Mouse (Mus musculus): ENCODE measurements around the gene Bgn. TPM values are rescaled to one million over a fixed set of nuclear protein-coding genes. Genes with fewer than 3 reads are reported as not detected.

Bgn gene
- total and polyA plus RNA-seq, 3 experiments, result not detected

DNA sequence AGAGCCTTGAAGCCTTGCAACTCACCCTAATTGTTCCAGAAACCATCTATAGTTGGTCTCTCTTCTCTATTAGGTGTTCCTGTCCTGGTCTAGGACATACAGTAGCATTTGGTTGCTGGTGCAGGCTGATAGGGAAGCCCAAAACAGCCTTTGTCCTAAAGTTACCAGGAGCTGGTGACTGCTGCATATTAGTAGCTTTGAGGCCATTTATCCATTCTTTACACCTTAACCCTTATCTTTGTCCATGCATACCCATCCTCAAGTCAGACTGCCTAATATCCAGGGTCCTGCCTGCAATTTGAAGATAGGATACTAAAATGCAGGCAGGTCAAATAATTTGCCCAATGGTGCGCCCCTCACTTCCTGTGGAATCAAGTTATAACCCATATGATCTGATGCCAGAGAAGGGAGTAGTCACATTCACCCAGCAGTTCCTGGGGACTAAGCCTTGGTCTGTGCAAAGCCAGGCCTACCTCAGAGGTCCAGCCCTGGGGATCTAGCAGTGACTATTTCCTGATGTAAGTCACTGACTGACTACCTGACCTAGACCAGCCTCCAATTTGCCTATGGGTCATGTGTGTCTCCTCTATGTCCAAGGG is 7.6 kb upstream of the Bgn start:
- Histone ChIP-seq H3K27ac (ENCODE audit: insufficient read depth, low read depth) (no peak overlapping the region), H3K36me3 (replicated peaks in 1 of 2; ENCODE audit: control insufficient read depth in 1 of 2, insufficient read depth in 1 of 2, low read length in 1 of 2) (no peaks in the 10 kb centered on the region), H3K4me1 (ENCODE audit: control insufficient read depth in 1 of 2, insufficient read depth in 2 of 2) (peaks cover 4 to 38% of the 10 kb centered on the region in 2 experiments), H3K9me3 (replicated peaks; ENCODE audit: low read length) (no peaks in the 10 kb centered on the region), H3K9ac (ENCODE audit: insufficient read depth, low read depth) (no peak overlapping the region), H3K4me2 (ENCODE audit: insufficient read depth, low read depth, poor library complexity, severe bottlenecking) (no peak overlapping the region), H3K27me3 (replicated peaks) (peaks cover 2% of the 10 kb centered on the region), H3K4me3 (replicated peaks in 1 of 3; ENCODE audit: low read depth in 2 of 3, low read length in 2 of 3, poor library complexity in 1 of 3) (no peak overlapping the region), H3K79me2 (replicated peaks; ENCODE audit: control insufficient read depth, extremely low read depth, insufficient read depth, poor library complexity, severe bottlenecking) (no peaks in the 10 kb centered on the region)
- in situ Hi-C loops (cut with MboI; ENCODE audit: low pct_ligation_motif_present, low pct_unique_long_range_greater_than_20kb, low sequenced_read_pairs), result no loop called here
- no peak for TF ChIP-seq POLR2A (IDR thresholded peaks at IDR 0.05; ENCODE audit: low read depth, low read length)
- TF ChIP-seq SMC3 (IDR thresholded peaks at IDR 0.05; ENCODE audit: low read depth, low read length), result no peak
- TF ChIP-seq JUND (conservative IDR thresholded peaks at IDR 0.05; ENCODE audit: low read depth, low read length), result no peak
- TF ChIP-seq ZKSCAN1 (IDR thresholded peaks at IDR 0.05; ENCODE audit: borderline replicate concordance, low read depth, low read length), result no peak
- no peak for TF ChIP-seq JUN (IDR thresholded peaks at IDR 0.05; ENCODE audit: insufficient read depth, low read depth, low read length)
- TF ChIP-seq NELFE (IDR thresholded peaks at IDR 0.05; ENCODE audit: low read depth, low read length), result no peak
- TF ChIP-seq E2F4 (IDR thresholded peaks at IDR 0.05; ENCODE audit: insufficient replicate concordance, low read depth, low read length), result no peak
- TF ChIP-seq EP300 (IDR thresholded peaks at IDR 0.05; ENCODE audit: low read length), result no peak
- no peak for TF ChIP-seq CHD2 (IDR thresholded peaks at IDR 0.05; ENCODE audit: low read length)
- no peak for TF ChIP-seq USF2 (conservative IDR thresholded peaks at IDR 0.05; ENCODE audit: low read depth, low read length)
- TF ChIP-seq PAX5 (IDR thresholded peaks at IDR 0.05; ENCODE audit: low read length), result no peak
- no peak for TF ChIP-seq MAZ (IDR thresholded peaks at IDR 0.05; ENCODE audit: low read depth, low read length)
- TF ChIP-seq ETS1 (conservative IDR thresholded peaks at IDR 0.05; ENCODE audit: low read depth, low read length), result no peak
- dilution Hi-C loops (cut with MboI; ENCODE audit: extremely low pct_ligation_motif_present, extremely low pct_unique_long_range_greater_than_20kb, low sequenced_read_pairs), result no loop called here
- no peak for DNase-seq (ENCODE audit: extremely low read depth)

DNA sequence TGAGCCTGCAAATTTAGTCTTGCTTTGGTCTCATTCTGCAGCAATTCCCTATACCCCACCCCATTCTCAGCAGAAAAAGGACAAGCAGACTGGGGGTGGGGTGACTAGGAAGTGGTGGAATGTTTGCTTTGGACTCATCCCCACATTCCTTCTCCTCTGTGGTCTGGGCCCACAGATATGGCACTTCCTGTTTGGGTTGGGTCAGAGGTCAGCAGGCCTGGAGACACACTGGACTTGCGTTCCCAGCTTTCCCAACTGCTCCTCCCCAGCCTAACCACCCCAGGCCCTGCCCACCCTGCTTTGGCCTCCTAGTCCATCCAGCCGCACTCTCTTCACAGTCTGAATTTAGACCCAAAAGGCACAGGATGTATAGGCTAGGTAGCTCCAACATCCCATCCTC is 6.8 kb upstream of the Bgn start:
- dilution Hi-C loops (cut with MboI; ENCODE audit: extremely low pct_ligation_motif_present, extremely low pct_unique_long_range_greater_than_20kb, low sequenced_read_pairs), result no loop called here
- no peak overlapping the region for H3K4me2 ChIP-seq (ENCODE audit: insufficient read depth, low read depth, poor library complexity, severe bottlenecking)
- peaks cover 4 to 38% of the 10 kb centered on the region in 2 experiments for H3K4me1 ChIP-seq (ENCODE audit: control insufficient read depth in 1 of 2, insufficient read depth in 2 of 2)

More for the DNA sequence above, 6.8 kb upstream of the Bgn start:
- Histone ChIP-seq H3K9me3 (replicated peaks; ENCODE audit: low read length) (no peaks in the 10 kb centered on the region), H3K79me2 (replicated peaks; ENCODE audit: control insufficient read depth, extremely low read depth, insufficient read depth, poor library complexity, severe bottlenecking) (no peaks in the 10 kb centered on the region), H3K9ac (ENCODE audit: insufficient read depth, low read depth) (no peak overlapping the region), H3K27ac (ENCODE audit: insufficient read depth, low read depth) (no peak overlapping the region), H3K4me3 (replicated peaks in 1 of 3; ENCODE audit: low read depth in 2 of 3, low read length in 2 of 3, poor library complexity in 1 of 3) (no peak overlapping the region), H3K27me3 (replicated peaks) (no peaks in the 10 kb centered on the region), H3K36me3 (replicated peaks in 1 of 2; ENCODE audit: control insufficient read depth in 1 of 2, insufficient read depth in 1 of 2, low read length in 1 of 2) (no peaks in the 10 kb centered on the region)
- in situ Hi-C loops (cut with MboI; ENCODE audit: low pct_ligation_motif_present, low pct_unique_long_range_greater_than_20kb, low sequenced_read_pairs), result no loop called here
- DNase-seq (ENCODE audit: extremely low read depth), result no peak
- TF ChIP-seq RAD21 (IDR thresholded peaks at IDR 0.05; ENCODE audit: low read depth, low read length) (no peak), ZC3H11A (IDR thresholded peaks at IDR 0.05; ENCODE audit: low read depth, low read length) (no peak), ZNF384 (IDR thresholded peaks at IDR 0.05; ENCODE audit: low read depth, low read length) (no peak), USF1 (IDR thresholded peaks at IDR 0.05; ENCODE audit: low read depth, low read length) (no peak), JUND (conservative IDR thresholded peaks at IDR 0.05; ENCODE audit: low read depth, low read length) (no peak), ELF1 (IDR thresholded peaks at IDR 0.05; ENCODE audit: low read depth, low read length) (no peak), MAFK (IDR thresholded peaks at IDR 0.05; ENCODE audit: insufficient replicate concordance, low read length) (no peak), BHLHE40 (IDR thresholded peaks at IDR 0.05; ENCODE audit: low read depth, low read length) (no peak), POLR2AphosphoS2 (IDR thresholded peaks at IDR 0.05; ENCODE audit: low read depth, low read length) (no peak)
